Mouse (Mus musculus) heart, embryonic 14.5 days (tissue): ENCODE data around the gene Slc38a10. TPM values are rescaled to one million over a fixed set of nuclear protein-coding genes. Genes with fewer than 3 reads are reported as not detected.
A peak's percentile ranks its signal among the peaks of the same experiment; 100 is the strongest.

Experiments
- ATAC-seq: fragments of 200-750 bp; cut with Nextera tagmentation; 2 replicates; pipeline ENCODE4 v1.8.0; 2017; ENCODE audit warnings: low read depth, moderate TSS enrichment; ENCODE audit not compliant: insufficient number of reproducible peaks, insufficient read depth, low FRiP score
- H3K27ac ChIP-seq, 2 experiments: fragments of 200-500 bp in 1 of 2; fragments of 300-500 bp in 1 of 2; sonication (generic) in 1 of 2; replicated peaks in 1 of 2; 2 replicates each; pipeline ENCODE4 v1.5.1; 2012 to 2014; ENCODE audit warnings: low read depth in 2 of 2, low read length in 2 of 2, control low read depth in 1 of 2, mild to moderate bottlenecking in 1 of 2, mixed read lengths in 1 of 2; ENCODE audit not compliant: control insufficient read depth in 1 of 2, insufficient read depth in 1 of 2
- H3K27me3 ChIP-seq: fragments of 300-500 bp; sonication (generic); 2 replicates; pipeline ENCODE4 v1.6.1; 2014; ENCODE audit warnings: mild to moderate bottlenecking, low read length, control low read depth; ENCODE audit not compliant: control insufficient read depth, insufficient read depth
- H3K36me3 ChIP-seq: fragments of 300-500 bp; sonication (generic); 2 replicates; pipeline ENCODE4 v1.6.1; 2014; ENCODE audit warnings: mild to moderate bottlenecking, control low read depth, low read length, mixed read lengths; ENCODE audit not compliant: control insufficient read depth, insufficient read depth
- H3K4me1 ChIP-seq, 2 experiments: fragments of 200-500 bp in 1 of 2; fragments of 300-500 bp in 1 of 2; sonication (generic) in 1 of 2; 2 replicates each; pipeline ENCODE4 v1.6.1; 2012 to 2014; ENCODE audit warnings: low read length in 2 of 2, control low read depth in 1 of 2, mixed read lengths in 1 of 2; ENCODE audit not compliant: control insufficient read depth in 2 of 2, insufficient read depth in 2 of 2
- H3K4me2 ChIP-seq: fragments of 300-500 bp; sonication (generic); 2 replicates; pipeline ENCODE4 v1.6.1; 2014; ENCODE audit warnings: mild to moderate bottlenecking, low read length
- H3K4me3 ChIP-seq, 2 experiments: fragments of 200-500 bp in 1 of 2; fragments of 300-500 bp in 1 of 2; sonication (generic) in 1 of 2; 2 replicates each; pipeline ENCODE4 v1.5.1; 2012 to 2014; ENCODE audit warnings: low read length in 2 of 2, mild to moderate bottlenecking in 2 of 2, control low read depth in 1 of 2, low read depth in 1 of 2, moderate library complexity in 1 of 2; ENCODE audit not compliant: control insufficient read depth in 1 of 2, insufficient read depth in 1 of 2
- H3K9ac ChIP-seq: fragments of 300-500 bp; sonication (generic); 2 replicates; pipeline ENCODE4 v1.6.1; 2014; ENCODE audit warnings: mild to moderate bottlenecking, low read length
- H3K9me3 ChIP-seq: fragments of 300-500 bp; sonication (generic); 2 replicates; pipeline ENCODE4 v1.6.1; 2016; ENCODE audit warnings: low read length, control low read depth; ENCODE audit not compliant: control insufficient read depth
- WGBS: fragments of 180-500 bp; shearing (Covaris S2); extraction: QIAGEN DNeasy Blood & Tissue Kit; methylation state at CpG from one replicate; pipeline ENCODE4 v1.1.7; 2014; 5-methylcytosine and 5-hydroxymethylcytosine counted together
- polyA plus RNA-seq: library from polyadenylated mRNA; unstranded; fragments of >200 nt; fragmentation: Nextera tagmentation; extraction: Ambion mirVana; gene quantifications from 2 replicates; pipeline ENCODE4 v1.2.1, GENCODE M21; 2014

Gene Slc38a10
- polyA plus RNA-seq, 1 experiment from 2014 or later, result 74.1 TPM

DNA sequence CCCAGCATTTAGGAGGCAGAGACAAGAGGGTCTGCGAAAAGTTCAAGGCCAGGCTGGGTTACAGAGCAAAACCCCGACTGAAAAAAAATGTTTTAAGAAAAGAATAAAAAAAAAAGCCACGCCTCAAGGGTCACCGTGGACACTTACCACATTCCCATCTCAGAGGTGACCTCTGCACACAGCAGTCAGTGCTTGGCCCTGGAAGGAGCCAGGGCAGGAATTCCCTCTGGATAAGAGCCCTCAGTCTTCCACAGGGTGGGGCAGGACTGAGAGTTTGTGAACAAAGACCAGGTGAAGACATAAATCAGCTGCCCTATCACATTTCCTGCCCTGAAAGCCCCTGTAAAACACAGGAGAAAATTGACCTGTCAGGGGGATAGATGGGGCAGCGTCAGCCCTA lies 12.9 kb upstream of the Slc38a10 start:
- Histone ChIP-seq H3K36me3 (no peaks in the 10 kb centered on the region), H3K9me3 (0 out of 2 replicates have a peak, but pooled peaks cover 4% of the 10 kb centered on the region), H3K4me1 (peaks cover 38 to 56% of the 10 kb centered on the region in 2 experiments), H3K4me2 (peak overlapping the region; percentile 73), H3K9ac (peak overlapping the region; percentile 86), H3K27ac (peak overlapping the region; percentile 97 to 98), H3K4me3 (peak overlapping the region; percentile 5 to 18), H3K27me3 (no peaks in the 10 kb centered on the region)
- no peak for ATAC-seq
- 59% methylated on average over 5 of the region's 5 CpGs for WGBS

DNA sequence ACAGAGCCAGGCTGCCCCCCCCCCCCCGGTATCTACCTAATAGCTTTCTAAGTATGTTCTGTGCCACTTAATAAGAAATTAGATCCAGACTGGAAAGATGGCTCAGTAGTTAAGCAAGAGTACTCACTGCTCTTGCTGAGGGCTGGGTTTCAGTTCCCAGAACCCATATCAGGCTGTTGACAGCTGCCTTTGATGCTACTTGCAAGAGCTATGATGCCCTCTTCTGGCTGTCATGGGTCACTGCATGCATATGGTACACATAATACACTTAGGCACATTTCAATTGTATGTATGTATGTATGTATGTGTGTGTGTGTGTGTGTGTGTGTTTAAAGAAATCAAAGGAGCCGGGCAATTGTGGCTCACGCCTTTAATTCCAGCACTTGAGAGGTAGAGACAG lies 12.1 kb upstream of the Slc38a10 start:
- no peak for ATAC-seq
- WGBS, result 83% methylated on average over 3 of the region's 3 CpGs
- Histone ChIP-seq H3K4me2 (no peak overlapping the region), H3K4me3 (no peak overlapping the region), H3K4me1 (peaks cover 40 to 53% of the 10 kb centered on the region in 2 experiments), H3K36me3 (no peaks in the 10 kb centered on the region), H3K9ac (no peak overlapping the region), H3K27me3 (no peaks in the 10 kb centered on the region), H3K27ac (no peak overlapping the region), H3K9me3 (0 out of 2 replicates have a peak, but pooled peaks cover 4% of the 10 kb centered on the region)

GRCm38 (mm10) chr11:120161245-120161644 lies 10.1 kb upstream of the Slc38a10 start:
- no peaks in the 10 kb centered on the region for H3K27me3 ChIP-seq
- 27% methylated on average over 4 of the region's 4 CpGs for WGBS
- H3K9ac ChIP-seq, result 0 out of 2 replicates have a peak overlapping the region, but pooled peaks have one; percentile 11
- 0 out of 2 replicates have a peak, but pooled peaks cover 4% of the 10 kb centered on the region for H3K9me3 ChIP-seq
- no peaks in the 10 kb centered on the region for H3K36me3 ChIP-seq
- peaks cover 33 to 42% of the 10 kb centered on the region in 2 experiments for H3K4me1 ChIP-seq
- H3K27ac ChIP-seq, result peak overlapping the region in 1 of 2 experiments; percentile 1; a peak in 1 of 4 replicates
- no peak overlapping the region for H3K4me3 ChIP-seq
- no peak overlapping the region for H3K4me2 ChIP-seq
- ATAC-seq, result no peak

DNA sequence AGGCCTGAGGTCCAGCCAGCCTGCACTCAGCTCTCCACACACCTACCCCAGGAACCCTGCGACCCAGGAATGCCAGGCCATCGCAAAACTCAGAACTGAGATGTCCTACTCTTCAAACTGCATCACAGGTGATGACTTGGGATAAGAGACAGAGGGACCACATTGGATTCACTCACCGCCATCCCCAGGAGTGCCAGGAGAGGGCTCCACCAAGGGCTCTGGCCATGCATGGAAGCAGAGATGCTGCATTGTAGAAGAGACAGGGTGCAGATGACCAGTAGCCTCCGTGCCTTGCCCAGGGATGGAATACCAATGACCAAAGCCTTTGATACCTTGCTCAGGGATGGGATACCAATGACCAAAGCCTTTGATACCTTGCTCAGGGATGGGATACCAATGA lies 9.3 kb upstream of the Slc38a10 start:
- 66% methylated on average over 4 of the region's 4 CpGs for WGBS
- Histone ChIP-seq H3K9me3 (0 out of 2 replicates have a peak, but pooled peaks cover 4% of the 10 kb centered on the region), H3K4me1 (peaks cover 30 to 36% of the 10 kb centered on the region in 2 experiments), H3K4me3 (no peak overlapping the region), H3K36me3 (no peaks in the 10 kb centered on the region), H3K9ac (no peak overlapping the region), H3K27me3 (no peaks in the 10 kb centered on the region), H3K4me2 (no peak overlapping the region), H3K27ac (no peak overlapping the region)
- ATAC-seq, result no peak

GRCm38 (mm10) chr11:120159653-120160052 lies 8.5 kb upstream of the Slc38a10 start:
- H3K9ac ChIP-seq, result peak overlapping the region; percentile 10; the same call in 1 of the 2 replicates
- H3K4me3 ChIP-seq, result no peak overlapping the region
- no peak overlapping the region for H3K27ac ChIP-seq
- peaks cover 22 to 27% of the 10 kb centered on the region in 2 experiments for H3K4me1 ChIP-seq
- no peaks in the 10 kb centered on the region for H3K27me3 ChIP-seq
- ATAC-seq, result no peak
- H3K36me3 ChIP-seq, result no peaks in the 10 kb centered on the region
- 48% methylated on average over 5 of the region's 5 CpGs for WGBS
- H3K9me3 ChIP-seq, result 0 out of 2 replicates have a peak, but pooled peaks cover 4% of the 10 kb centered on the region
- no peak overlapping the region for H3K4me2 ChIP-seq

DNA sequence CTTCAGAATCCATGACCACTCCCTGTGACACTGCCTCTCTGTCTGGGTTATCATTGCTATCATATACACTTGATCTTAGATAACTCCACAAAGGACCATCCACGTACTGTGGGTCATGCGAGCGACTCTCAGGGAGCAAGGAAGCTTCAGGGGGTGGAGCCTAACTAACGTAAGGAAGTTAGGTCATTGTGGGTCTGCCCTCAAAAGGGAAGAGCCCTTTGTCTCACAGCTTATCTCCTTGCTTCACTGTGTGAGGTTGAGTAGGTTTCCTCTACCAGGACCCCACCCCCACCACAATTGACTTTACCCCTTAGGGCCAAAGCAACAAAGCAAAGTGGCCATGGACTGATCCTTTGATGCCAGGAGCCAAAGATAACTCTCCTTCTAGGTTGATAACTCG lies 7.7 kb upstream of the Slc38a10 start:
- no peak overlapping the region for H3K4me3 ChIP-seq
- H3K36me3 ChIP-seq, result no peaks in the 10 kb centered on the region
- H3K9ac ChIP-seq, result no peak overlapping the region
- no peak overlapping the region for H3K27ac ChIP-seq
- ATAC-seq, result no peak
- 23% methylated on average over 5 of the region's 5 CpGs for WGBS
- 0 out of 2 replicates have a peak, but pooled peaks cover 4% of the 10 kb centered on the region for H3K9me3 ChIP-seq
- no peak overlapping the region for H3K4me2 ChIP-seq
- no peaks in the 10 kb centered on the region for H3K27me3 ChIP-seq
- peaks cover 18 to 20% of the 10 kb centered on the region in 2 experiments for H3K4me1 ChIP-seq

- peak; percentile 28 for ATAC-seq
- Histone ChIP-seq H3K4me1 (peaks cover 6 to 19% of the 10 kb centered on the region in 2 experiments; a peak in 3 of 4 replicates), H3K9ac (peak overlapping the region; percentile 85), H3K4me3 (peak overlapping the region; percentile 66 to 82), H3K27me3 (no peaks in the 10 kb centered on the region), H3K27ac (peak overlapping the region; percentile 52 to 76), H3K4me2 (peak overlapping the region; percentile 78), H3K36me3 (peaks cover 12% of the 10 kb centered on the region; the same call in 1 of the 2 replicates), H3K9me3 (no peaks in the 10 kb centered on the region)
- WGBS, result under 1% methylated on average over 44 of the region's 44 CpGs
Observed at GRCm38 (mm10) chr11:120150440-120151112, 570 bp downstream of the Slc38a10 start.
